Mouse (Mus musculus) embryonic fibroblast, embryonic 13.5 days (primary cell): Measurements from ENCODE around the gene Adssl1. TPM values are rescaled to one million over a fixed set of nuclear protein-coding genes. Genes with fewer than 3 reads are reported as not detected.

ENCODE experiments used
- H3K27ac ChIP-seq: 2 replicates; pipeline ENCODE4 v1.5.1; 2012; ENCODE audit warnings: low read length, control low read depth, inconsistent platforms; ENCODE audit not compliant: insufficient read depth
- H3K4me1 ChIP-seq: 2 replicates; pipeline ENCODE4 v1.6.1; 2011; ENCODE audit warnings: low read length; ENCODE audit not compliant: control insufficient read depth, insufficient read depth
- H3K4me3 ChIP-seq: 2 replicates; pipeline ENCODE4 v1.5.1; 2011; ENCODE audit warnings: mild to moderate bottlenecking, control low read depth, low read length; ENCODE audit not compliant: insufficient read depth
- CTCF ChIP-seq: IDR thresholded peaks from 2 replicates; pipeline ENCODE4 v1.5.1; 2011; ENCODE audit warnings: mild to moderate bottlenecking, control low read depth, low read length, moderate library complexity, borderline replicate concordance; ENCODE audit not compliant: insufficient read depth
- POLR2A ChIP-seq: IDR thresholded peaks from 2 replicates; pipeline ENCODE4 v1.6.1; 2011; ENCODE audit warnings: low read depth, mild to moderate bottlenecking, control low read depth, low read length, moderate library complexity
- polyA plus RNA-seq: library from polyadenylated mRNA; stranded (reverse); fragments of >200 nt; gene quantifications from 2 replicates; pipeline ENCODE4 v1.2.4, GENCODE M21; 2011; ENCODE audit warnings: low read depth; ENCODE audit not compliant: missing spikeins, insufficient read length

Gene Adssl1
- polyA plus RNA-seq, 1 experiment: 2.2 TPM

- TF ChIP-seq CTCF (no peak), POLR2A (no peak)
- H3K27ac ChIP-seq: no peak overlapping the region
- no peak overlapping the region for H3K4me3 ChIP-seq
- peaks cover 19% of the 10 kb centered on the region for H3K4me1 ChIP-seq
These were observed 2.1 kb downstream of the Adssl1 start for GRCm38 (mm10) chr12:112621900-112622299.

GRCm38 (mm10) chr12:112623742-112624141 is 3.9 kb downstream of the Adssl1 start:
- Histone ChIP-seq H3K4me1 (peaks cover 14% of the 10 kb centered on the region), H3K4me3 (no peak overlapping the region), H3K27ac (no peak overlapping the region)
- TF ChIP-seq POLR2A: no peak
- peak; percentile 71 for TF ChIP-seq CTCF

DNA sequence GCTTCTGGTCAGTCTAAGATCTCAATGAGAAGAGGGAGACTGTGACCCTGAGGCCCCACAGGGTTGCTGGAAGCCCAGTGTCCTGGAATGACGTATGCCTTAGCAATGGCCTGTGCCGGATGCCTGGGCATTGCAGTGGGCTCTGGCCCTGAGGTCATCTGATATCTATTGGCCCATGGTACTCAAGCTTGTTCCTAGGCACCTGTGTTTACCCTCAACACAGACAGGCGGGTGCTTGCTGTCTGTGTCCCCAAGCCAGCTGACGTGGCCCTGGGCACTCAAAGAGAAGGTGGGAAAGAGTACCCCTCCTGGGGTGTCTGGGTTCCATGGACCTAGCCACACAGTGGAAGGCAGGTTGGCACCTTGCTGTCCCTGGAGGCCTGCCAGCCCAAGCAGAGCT is 5.9 kb downstream of the Adssl1 start:
- H3K4me1 ChIP-seq: peaks cover 7% of the 10 kb centered on the region; the same call in 1 of the 2 replicates
- TF ChIP-seq POLR2A (no peak), CTCF (no peak)
- no peak overlapping the region for H3K4me3 ChIP-seq
- H3K27ac ChIP-seq: no peak overlapping the region

DNA sequence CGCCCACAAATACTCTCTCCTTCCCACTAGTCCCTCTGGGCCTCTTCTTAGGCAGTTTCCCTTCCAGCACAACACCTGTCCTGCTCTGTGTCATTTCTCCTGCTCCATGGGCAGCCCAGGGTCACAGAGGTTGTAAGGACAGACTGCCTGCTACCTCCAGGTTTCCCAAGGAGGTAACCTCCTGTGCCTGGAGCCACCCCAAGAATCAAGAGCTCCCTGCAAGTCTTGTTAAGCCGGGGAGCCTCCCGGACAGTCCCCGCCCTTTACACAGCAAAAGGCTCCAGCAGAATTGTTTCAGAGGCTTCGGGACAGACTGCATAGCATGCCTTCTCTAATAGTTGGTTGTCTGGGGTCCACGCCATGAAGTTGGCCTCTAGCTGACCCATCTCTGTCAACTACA is 6.6 kb downstream of the Adssl1 start:
- TF ChIP-seq CTCF (no peak), POLR2A (no peak)
- no peak overlapping the region for H3K4me3 ChIP-seq
- peaks cover 7% of the 10 kb centered on the region; the same call in 1 of the 2 replicates for H3K4me1 ChIP-seq
- no peak overlapping the region for H3K27ac ChIP-seq

- Histone ChIP-seq H3K4me1 (no peaks in the 10 kb centered on the region; the same call in 1 of the 2 replicates), H3K27ac (no peak overlapping the region), H3K4me3 (no peak overlapping the region)
- no peak for TF ChIP-seq POLR2A
- peak; percentile 27; the same call in 1 of the 2 replicates for TF ChIP-seq CTCF
These were observed 7.4 kb downstream of the Adssl1 start for GRCm38 (mm10) chr12:112627097-112627881.

DNA sequence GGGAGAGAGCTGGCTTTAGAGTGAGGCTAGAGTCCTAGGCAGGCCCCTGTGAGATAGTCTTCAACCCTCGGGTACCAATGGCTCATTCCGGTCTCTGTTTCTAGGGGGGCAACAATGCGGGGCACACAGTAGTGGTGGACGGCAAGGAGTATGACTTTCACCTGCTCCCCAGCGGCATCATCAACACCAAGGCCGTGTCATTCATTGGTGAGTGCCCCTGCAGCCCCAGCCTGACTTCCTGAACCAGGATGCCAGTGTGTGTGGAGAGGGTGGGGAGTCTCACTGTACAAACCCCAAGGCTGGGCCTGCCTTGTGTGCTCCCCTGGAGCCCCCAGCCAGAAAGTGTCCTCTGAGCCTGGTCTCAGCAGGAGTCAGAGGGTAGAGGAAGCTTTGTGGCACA is 8.4 kb downstream of the Adssl1 start:
- Histone ChIP-seq H3K27ac (no peak overlapping the region), H3K4me1 (no peaks in the 10 kb centered on the region), H3K4me3 (no peak overlapping the region)
- TF ChIP-seq POLR2A (no peak), CTCF (no peak)

DNA sequence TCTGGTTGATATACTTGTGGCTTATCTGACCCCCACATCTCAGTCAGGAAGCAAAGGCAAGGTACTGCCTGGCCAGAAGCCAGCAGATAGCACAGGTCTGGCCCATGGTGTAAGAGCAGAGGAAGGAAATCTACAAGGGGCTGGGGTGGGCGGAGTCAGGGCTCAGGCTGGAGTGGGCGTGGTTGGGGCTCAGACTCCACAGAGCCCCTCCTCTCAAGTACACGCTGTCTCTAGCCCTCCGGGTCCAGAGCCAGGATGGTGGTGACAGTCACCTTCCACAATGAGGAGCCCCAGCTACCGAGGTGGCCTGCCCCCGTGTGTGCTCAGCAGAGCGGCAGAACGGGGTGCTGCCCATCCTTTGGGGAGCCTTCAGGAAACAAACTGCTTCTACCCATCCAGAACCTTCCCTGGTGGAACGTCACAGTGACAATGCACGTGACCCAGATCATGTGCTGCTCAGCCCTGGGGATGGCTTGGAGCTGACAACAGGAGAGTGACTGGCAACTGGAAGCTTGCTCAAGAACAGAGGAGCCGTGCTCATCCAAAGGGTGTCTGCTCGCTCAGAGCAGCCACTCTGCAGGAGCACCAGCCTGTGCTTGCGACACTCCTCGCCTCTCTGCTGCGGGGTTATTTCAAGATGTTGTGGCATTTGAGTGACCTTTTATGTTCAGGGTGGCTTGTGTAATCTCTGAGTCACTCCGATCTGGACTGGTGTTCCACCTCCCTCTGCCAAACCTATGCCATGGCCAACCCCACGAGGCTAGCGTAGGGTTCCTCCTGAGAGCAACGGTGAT is 9.3 kb downstream of the Adssl1 start:
- Histone ChIP-seq H3K4me1 (no peaks in the 10 kb centered on the region), H3K27ac (no peak overlapping the region), H3K4me3 (no peak overlapping the region)
- no peak for TF ChIP-seq POLR2A
- TF ChIP-seq CTCF: no peak

DNA sequence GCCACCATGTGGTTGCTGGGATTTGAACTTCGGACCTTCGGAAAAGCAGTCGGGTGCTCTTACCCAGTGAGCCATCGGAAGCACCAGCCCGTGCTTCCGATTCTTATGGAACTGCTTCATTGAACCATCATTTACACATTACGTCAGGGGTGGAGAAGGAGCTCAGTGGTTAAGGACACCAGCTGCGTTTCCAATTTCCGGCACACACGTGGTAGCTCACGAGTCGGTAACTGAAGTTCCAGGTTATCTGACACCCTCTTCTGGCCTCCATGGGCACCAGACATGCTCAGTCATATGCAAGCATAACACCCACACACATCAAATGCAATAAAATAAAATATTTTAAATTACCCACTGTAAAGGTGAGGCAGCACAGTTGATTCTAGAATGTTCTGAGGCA is 10.2 kb downstream of the Adssl1 start:
- no peak overlapping the region for H3K4me3 ChIP-seq
- TF ChIP-seq CTCF (no peak), POLR2A (no peak)
- H3K27ac ChIP-seq: no peak overlapping the region
- no peaks in the 10 kb centered on the region for H3K4me1 ChIP-seq

DNA sequence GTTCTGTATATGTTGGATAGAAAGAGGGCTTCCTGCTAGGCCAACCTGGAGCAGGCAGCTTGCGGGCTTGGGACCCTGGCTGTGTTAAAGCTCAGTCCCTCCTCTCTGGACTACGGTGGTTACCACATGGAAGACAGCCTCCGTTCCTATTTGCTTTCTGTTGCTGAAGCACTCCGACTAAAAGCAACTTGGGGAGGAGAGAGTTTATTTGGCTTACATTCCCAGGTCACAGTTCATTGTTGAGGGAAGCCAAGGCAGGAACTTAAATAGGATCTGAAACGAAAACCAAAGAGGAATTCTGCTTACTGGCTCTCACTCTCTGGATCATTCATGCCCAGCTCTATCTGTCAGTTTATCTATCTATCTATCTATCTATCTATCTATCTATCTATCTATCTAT is 11.0 kb downstream of the Adssl1 start:
- H3K4me1 ChIP-seq: no peaks in the 10 kb centered on the region
- no peak overlapping the region for H3K27ac ChIP-seq
- TF ChIP-seq CTCF: no peak
- TF ChIP-seq POLR2A: no peak
- no peak overlapping the region for H3K4me3 ChIP-seq

DNA sequence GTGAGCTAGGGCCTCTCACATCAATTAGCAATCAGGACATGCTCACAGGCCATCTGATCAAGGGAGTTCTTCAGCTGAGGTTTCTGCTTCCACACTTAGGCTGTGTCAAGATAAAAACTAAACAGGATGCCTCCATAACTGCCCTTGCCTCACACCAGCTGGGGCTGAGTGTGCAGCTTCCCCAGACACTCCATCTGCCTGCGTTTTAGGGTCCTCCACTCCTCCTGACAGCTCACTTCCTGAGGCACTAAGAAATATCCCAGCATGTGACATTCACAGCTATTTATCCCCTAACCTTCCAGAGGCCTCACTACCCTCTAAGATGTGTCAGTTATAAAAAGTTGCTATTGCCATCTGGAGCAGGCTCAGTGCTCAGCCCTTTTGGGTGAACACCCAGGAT is 11.6 kb downstream of the Adssl1 start:
- Histone ChIP-seq H3K4me3 (no peak overlapping the region), H3K27ac (no peak overlapping the region), H3K4me1 (no peaks in the 10 kb centered on the region)
- TF ChIP-seq POLR2A: no peak
- TF ChIP-seq CTCF: no peak
